Mouse (Mus musculus) cerebellum, adult 2 months (tissue): Measurements from ENCODE around the gene Scaf8.

Source experiments
- CTCF ChIP-seq: fragments of 200-500 bp; IDR thresholded peaks from 2 replicates; pipeline ENCODE4 v1.5.1; 2011; ENCODE audit warnings: low read depth, mild to moderate bottlenecking, control low read depth, low read length, moderate library complexity, borderline replicate concordance; ENCODE audit not compliant: insufficient read depth
- POLR2A ChIP-seq: fragments of 200-500 bp; IDR thresholded peaks from 2 replicates; pipeline ENCODE4 v1.6.1; 2011; ENCODE audit warnings: low read length, control low read depth, borderline replicate concordance; ENCODE audit not compliant: insufficient read depth

- TF ChIP-seq CTCF (no peak), POLR2A (no peak)
These were observed 105.4 kb downstream of the Scaf8 start for GRCm38 (mm10) chr17:3220201-3220600.
